Mouse (Mus musculus) CH12.LX (cell line): ENCODE measurements at regions not wholly inside any gene's neighbourhood (a gene's known extent, or its start where the extent isn't known, plus 50 kb on each side); places are given as distances from the start of the nearest gene placed in this dataset.

Source experiments
- CTCF ChIP-seq, 2 experiments: IDR thresholded peaks in 1 of 2; conservative IDR thresholded peaks in 1 of 2; 2 replicates each; pipeline ENCODE4 v1.5.1; 2011 to 2012; ENCODE audit warnings: low read depth in 2 of 2, low read length in 2 of 2, improper control_type of control experiment in 1 of 2, inconsistent platforms in 1 of 2, mild to moderate bottlenecking in 1 of 2, moderate library complexity in 1 of 2
- EP300 ChIP-seq: IDR thresholded peaks from 2 replicates; pipeline ENCODE4 v1.6.1; 2011; ENCODE audit warnings: low read length, improper control_type of control experiment
- MEF2A ChIP-seq: IDR thresholded peaks from 2 replicates; pipeline ENCODE4 v1.6.1; 2014; ENCODE audit warnings: low read depth, mild to moderate bottlenecking, inconsistent platforms, low read length, improper control_type of control experiment, borderline replicate concordance
- POLR2A ChIP-seq: IDR thresholded peaks from 2 replicates; pipeline ENCODE4 v1.6.1; 2011; ENCODE audit warnings: low read depth, mild to moderate bottlenecking, improper control_type of control experiment, low read length
- POLR2AphosphoS2 ChIP-seq: IDR thresholded peaks from 2 replicates; pipeline ENCODE4 v1.6.1; 2011; ENCODE audit warnings: low read depth, low read length, improper control_type of control experiment
- RCOR1 ChIP-seq: conservative IDR thresholded peaks from 2 replicates; pipeline ENCODE4 v1.6.1; 2012; ENCODE audit warnings: low read depth, mild to moderate bottlenecking, inconsistent platforms, low read length, improper control_type of control experiment
- ZMIZ1 ChIP-seq: IDR thresholded peaks from 2 replicates; pipeline ENCODE4 v1.6.1; 2012; ENCODE audit warnings: low read depth, mild to moderate bottlenecking, inconsistent platforms, low read length, improper control_type of control experiment

- TF ChIP-seq MEF2A: no peak
- no peak for TF ChIP-seq CTCF (conservative IDR thresholded peaks at IDR 0.05 in 1 of 2, IDR thresholded peaks at IDR 0.05 in 1 of 2; ENCODE audit: low read depth in 2 of 2, low read length in 2 of 2)
- TF ChIP-seq POLR2AphosphoS2: no peak
- TF ChIP-seq ZMIZ1: no peak
- no peak; the same call in 1 of the 2 replicates for TF ChIP-seq POLR2A
- no peak for TF ChIP-seq EP300
- no peak for TF ChIP-seq RCOR1
Measured at GRCm38 (mm10) chr13:97483681-97484080, 242.8 kb downstream of the Enc1 start.
